Mouse (Mus musculus) c-Kit-positive CD71-positive TER-119-negative erythroid progenitor cells, embryonic 14.5 days (primary cell): ENCODE results near the gene Borcs6.

Source experiments
- DNase-seq: peaks from one replicate; pipeline ENCODE4 v3.0.0-alpha.2; 2013; ENCODE audit warnings: low read depth

The Borcs6 gene

DNA sequence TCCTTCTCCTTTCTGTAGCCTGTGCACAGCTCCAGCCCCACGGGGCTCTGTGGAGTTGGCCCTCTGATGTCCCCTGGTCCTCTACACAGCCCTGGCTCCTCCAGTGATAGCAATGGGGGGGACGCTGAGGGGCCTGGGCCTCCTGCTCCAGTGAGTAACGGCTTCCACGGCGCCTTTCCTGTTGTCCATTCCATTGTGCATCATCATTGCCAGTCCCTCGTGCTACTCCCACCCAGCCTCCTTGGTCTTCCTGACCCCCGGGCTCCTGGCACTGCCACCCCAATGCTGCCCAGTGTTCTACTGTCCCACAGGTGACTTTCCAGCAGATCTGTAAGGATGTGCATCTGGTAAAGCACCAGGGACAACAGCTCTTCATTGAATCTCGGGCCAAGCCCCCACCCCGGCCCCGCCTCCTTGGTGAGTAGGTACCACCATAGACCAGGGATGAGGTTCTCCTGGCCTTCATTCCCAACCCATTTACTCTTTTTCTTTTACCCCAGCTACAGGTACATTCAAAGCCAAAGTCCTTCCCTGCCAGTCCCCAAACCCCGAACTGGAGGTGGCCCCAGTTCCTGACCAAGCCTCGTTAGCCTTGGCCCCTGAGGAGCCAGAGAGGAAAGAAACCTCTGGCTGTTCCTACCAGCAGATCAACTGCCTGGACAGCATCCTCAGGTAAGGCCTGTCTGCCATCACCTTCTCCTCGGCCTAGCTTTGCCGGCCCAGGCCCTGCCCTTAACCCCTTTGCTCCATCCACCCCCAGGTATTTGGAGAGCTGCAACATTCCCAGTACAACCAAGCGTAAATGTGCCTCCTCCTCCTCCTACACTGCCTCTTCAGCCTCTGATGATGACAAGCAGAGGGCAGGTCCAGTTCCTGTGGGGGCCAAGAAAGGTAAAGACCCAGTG, 44.3 kb downstream of the Borcs6 start:
- no peak for DNase-seq

GRCm38 (mm10) chr11:69104487-69104886, 45.0 kb downstream of the Borcs6 start:
- DNase-seq = no peak

DNA sequence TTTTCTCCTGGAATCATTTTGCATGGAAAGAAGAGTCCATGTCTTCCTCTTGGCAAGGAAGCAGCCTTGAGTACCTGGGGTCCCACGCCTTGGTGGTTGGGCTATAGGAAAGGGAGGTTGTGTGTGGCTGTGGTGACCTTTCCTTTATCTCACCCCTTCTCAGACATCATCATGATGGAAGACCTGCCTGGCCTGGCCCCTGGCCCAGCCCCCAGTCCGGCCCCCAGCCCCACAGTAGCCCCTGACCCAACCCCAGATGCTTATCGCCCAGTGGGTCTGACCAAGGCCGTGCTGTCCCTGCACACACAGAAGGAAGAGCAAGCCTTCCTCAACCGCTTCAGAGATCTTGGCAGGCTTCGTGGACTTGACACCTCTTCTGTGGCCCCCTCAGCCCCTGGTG, 45.7 kb downstream of the Borcs6 start:
- DNase-seq = no peak

DNA sequence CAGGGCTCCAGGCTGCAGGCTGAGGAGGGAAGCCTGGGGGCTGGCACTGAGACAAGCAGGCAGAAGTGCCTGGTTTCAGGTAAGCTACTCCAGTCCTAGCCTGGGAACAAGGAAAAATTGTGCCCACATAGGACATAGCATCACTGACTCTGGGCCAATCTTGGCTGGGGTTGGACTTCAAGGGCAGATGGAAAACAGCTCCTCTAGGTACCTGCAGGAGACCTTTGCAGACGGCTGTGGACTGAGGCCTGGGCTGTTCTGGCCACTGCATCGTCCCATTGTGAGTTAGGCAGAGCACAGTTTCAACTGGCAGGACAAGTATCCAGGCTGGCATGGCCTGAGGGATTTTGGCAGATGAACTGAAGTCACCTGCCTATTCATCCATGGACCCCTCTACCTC, 46.3 kb downstream of the Borcs6 start:
- no peak for DNase-seq

- DNase-seq = no peak
Measured at GRCm38 (mm10) chr11:69106299-69106698, 46.8 kb downstream of the Borcs6 start.

GRCm38 (mm10) chr11:69106842-69107241, 47.3 kb downstream of the Borcs6 start:
- DNase-seq = no peak

GRCm38 (mm10) chr11:69107676-69108075, 48.2 kb downstream of the Borcs6 start:
- no peak for DNase-seq

DNA sequence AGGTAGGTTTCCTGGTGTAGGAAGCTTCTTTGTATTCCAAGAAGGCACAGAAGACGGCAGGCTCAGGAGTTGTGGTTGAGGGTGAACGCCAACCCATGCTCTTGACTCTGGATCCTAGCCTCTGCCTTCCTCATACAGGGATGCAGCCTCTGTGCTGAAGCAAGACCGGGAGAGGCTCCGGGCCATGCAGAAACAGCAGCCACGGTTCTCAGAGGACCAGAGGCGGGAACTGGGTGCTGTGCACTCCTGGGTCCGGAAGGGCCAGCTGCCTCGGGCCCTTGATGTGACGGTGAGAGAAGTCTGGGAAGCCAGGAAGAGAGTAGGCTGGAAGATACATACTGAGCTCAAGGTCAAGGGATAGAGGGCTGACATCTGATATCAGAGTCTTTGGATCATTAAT, 48.7 kb downstream of the Borcs6 start:
- DNase-seq = no peak

DNA sequence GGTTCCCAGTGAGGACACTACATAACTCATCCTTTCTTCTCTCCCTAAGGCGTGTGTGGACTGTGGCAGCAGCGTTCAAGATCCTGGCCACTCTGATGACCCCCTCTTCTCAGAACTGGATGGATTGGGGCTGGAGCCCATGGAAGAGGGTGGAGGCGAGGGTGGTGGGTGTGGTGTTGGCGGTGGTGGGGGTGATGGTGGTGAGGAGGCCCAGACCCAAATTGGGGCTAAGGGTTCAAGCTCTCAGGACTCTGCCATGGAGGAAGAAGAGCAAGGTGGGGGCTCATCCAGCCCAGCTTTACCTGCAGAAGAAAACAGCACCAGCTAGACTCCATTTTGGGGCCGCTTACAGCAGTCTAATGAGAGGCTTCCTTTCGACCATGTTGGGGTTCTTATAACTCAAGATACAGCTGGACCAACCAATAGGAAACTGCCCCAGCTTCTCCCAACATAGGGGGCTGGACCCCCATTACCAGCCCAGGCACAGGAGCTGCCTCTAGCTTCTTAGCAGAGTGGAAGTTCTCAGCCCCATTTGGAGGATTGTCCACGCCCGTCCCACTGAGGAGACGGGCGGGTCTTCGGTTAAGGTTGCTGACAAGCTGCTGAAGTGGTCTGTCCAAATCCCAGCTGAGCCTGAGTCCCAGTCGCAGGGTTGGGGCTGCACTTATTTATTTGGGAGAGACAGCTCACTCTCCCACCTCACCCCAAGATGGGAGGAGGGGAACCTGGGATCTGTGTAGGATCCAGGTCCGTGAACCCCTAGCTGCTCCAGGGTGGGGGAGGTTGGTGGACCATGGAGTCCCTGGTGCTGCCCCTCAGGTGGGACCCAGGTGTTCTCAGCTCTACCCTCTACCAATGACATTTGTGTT, 49.7 kb downstream of the Borcs6 start:
- no peak for DNase-seq

- peak; percentile 85 for DNase-seq
Measured at GRCm38 (mm10) chr11:69110319-69111046, 51.0 kb downstream of the Borcs6 start.
